Mouse (Mus musculus): ENCODE results near the gene Zswim2.
"Not testable (repeated sequence)": the region's sequence is repeated elsewhere in the genome, so short reads cannot be mapped to it uniquely, and the experiment has no call there.

- not testable (repeated sequence) for TF ChIP-seq POLR2A (IDR thresholded peaks at IDR 0.05; ENCODE audit: low read depth, low read length); CTCF (IDR thresholded peaks at IDR 0.05; ENCODE audit: extremely low read depth, insufficient read depth, insufficient read length, insufficient replicate concordance)
These were observed 37.6 kb upstream of the Zswim2 start, which contains the start of gene Gm13694 for GRCm38 (mm10) chr2:83978633-83979032.

All from spleen, adult 2 months (tissue).